Mouse (Mus musculus) erythroblast, embryonic 14.5 days (primary cell): ENCODE measurements around the gene Lrrfip1.

Experiments used
- GATA1 ChIP-seq: IDR thresholded peaks from 2 replicates; pipeline ENCODE4 v1.6.1; 2012; ENCODE audit warnings: low read length, inconsistent platforms, mixed read lengths
- TAL1 ChIP-seq: IDR thresholded peaks from 3 replicates; pipeline ENCODE4 v1.6.1; 2012; ENCODE audit warnings: low read length, inconsistent platforms, mixed read lengths

DNA sequence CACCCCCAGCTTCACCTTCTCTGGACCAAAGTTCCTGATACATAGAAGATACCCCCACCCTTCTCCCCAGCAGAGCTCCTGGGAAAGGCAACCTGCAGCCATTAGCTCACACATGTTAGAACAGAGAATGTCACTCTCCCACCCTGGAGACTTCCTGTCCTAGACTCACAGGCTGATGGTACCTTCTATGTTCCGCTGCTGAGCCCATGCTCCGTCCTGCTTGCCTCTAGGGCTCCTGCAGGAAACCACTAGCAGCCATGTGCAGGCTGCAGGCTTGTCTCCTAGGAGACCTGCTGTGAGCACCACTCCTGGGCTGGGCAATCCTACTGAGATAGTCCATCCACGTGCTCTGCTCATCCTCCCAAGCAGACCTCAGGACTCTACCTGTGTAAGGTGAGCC is 4.1 kb downstream of the Lrrfip1 start:
- TF ChIP-seq GATA1 = no peak
- no peak for TF ChIP-seq TAL1
